Mouse (Mus musculus) gastrocnemius, postnatal 14 days (tissue): ENCODE measurements at regions not wholly inside any gene's neighbourhood (a gene's known extent, or its start where the extent isn't known, plus 50 kb on each side); places are given as distances from the start of the nearest gene placed in this dataset.

Experiments used
- DNase-seq: peaks from one replicate; pipeline ENCODE4 v3.0.0; 2021; ENCODE audit warnings: mixed read lengths
- intact Hi-C: fragments of 180-260 bp; cut with DNase I; formaldehyde crosslinking; loops from one replicate; pipeline ENCODE4 v1.15.1; 2025; ENCODE audit warnings: low total_unique reads

DNA sequence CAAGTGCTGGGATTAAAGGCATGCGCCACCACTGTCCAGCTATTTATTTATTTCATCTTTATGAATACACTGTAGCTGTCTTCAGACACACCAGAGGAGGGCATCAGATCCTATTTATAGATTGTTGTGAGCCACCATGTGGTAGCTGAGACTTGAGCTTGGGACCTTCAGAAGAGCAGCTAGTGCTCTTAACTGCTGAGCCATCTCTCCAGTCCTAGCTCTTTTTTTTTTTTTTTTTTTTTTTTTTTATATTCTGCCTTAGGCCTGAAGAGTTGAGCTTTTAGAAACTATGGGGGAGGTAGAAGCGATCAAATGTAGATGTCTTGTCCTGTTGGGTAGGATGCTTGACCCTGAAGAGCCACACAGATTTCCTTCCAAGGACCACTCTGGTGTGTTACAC lies 147.6 kb upstream of the Jmjd1c start:
- intact Hi-C loops, result no loop called here
- DNase-seq, result no peak

DNA sequence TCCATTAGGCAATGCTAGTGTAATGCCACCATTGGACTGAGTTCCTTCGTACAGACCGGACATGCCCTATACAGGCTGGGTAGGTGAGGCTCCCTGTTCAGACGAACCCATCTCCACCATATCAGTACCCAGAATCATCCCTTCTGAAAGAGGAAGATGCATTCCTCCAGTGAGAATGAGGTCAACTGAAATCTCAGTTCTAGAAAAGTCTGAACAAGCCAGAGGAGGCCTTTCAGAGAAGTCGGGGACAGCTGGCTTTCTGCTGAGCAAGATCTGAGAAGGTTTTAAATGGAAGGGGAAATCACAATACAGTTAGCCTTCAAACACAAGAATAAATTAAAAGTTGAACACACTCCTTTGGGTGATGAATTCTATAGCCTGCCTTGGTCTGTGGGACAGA lies 145.5 kb upstream of the Jmjd1c start:
- intact Hi-C loops, result no loop called here
- no peak for DNase-seq

DNA sequence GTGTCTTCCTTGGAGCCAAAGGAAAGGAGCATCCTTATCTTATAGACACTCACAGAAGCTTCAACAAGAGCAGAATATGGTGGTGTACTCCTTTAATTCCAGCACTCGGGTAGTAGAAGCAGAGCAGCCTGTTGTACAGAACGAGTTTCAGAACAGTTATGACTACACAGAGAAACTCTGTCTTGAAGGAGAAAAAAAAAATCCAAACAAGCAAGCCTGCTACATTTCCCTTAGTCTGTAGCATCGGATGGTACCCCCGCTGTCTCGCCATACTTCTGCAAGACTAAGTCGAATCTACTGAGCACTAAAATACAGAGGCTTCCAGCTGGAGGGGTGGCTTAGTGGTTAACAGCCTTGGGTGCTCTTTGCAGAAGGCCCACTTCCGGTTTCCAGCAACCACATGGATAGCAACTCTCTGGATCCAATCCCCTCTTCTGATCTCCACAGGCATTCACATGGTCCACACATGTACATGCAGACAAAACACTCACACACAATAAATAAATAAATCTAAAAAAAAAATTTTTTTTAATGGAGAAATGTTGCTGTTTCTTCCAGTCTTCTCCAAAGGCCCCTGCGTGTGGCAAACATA lies 144.6 kb upstream of the Jmjd1c start:
- intact Hi-C loops, result no loop called here
- DNase-seq, result no peak

DNA sequence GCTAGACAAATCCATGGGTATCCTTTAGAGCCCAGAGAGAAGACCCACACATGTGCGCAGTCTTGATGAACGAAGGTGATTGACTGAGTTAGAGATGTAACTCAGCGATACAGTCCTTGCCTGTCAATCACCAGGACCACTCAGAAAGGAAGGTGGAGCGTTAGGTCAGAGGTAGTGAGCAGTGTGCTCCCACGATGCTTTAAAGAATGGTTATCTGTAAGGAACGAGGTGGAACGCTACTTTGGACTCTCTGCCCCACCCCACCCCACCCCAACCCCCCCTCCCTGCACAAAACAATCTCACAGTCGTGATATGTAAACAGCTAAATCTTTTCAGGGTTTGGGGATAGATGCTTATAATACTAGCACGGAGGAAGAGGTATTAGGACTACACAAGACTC lies 144.0 kb upstream of the Jmjd1c start:
- intact Hi-C loops, result no loop called here
- DNase-seq, result no peak

DNA sequence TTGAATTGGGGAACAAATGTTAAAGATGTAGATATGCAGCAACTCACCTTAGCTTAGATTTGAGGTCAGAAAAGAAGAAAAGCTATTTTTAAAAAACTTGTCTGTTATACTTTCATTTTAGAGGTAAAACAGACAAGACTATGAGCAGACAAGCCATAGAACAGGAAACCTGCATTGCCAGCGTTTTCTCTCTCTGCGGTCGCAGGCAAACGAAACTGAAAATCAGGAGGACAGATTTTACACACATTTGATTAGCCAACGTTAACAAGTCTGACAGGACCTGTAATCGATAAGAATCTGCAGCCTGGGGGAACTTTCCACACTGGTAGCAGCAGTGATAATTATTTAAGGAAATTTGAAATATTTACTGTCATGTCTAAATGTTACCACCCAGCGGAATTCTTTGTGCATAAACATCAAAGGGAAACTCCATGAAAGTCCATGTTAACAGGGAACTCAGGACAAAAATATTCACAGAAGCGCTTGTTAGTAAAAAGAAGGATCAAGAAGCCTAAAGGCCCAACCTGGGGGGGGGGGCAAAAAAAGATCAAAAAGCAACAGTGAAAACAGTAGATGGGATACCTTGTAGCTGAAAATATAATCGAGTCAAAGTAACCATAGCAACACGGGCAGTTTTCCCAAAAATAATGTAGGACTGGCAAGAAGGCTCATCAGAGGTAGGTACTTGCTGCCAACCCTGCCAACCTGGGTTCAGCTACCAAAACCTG lies 142.5 kb upstream of the Jmjd1c start:
- no peak for DNase-seq
- intact Hi-C loops, result no loop called here

DNA sequence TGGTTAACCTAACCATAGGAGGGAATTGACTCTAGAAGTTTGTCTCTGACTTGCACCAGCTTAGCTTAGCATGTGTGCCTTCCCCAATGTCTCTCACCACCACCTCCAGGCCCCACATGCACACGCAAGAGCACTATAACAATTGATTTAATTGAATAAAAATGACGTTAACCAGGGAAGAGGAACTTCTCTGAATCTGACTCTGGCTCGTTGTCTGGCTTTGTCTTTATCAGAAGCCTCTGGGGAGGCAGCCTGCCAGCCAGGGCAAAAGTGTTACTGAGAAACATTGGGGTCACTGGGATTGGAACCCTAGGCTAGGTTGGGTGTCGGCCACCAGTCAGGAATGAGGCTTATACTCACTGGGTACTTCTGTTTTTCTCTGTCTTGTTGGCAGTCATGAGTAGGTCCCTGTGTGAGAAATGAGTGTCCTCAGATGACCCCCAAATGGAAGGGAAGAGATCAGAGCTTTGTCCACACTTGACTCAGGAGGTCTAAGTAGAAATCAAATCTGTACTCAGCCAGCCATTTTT lies 141.9 kb upstream of the Jmjd1c start:
- DNase-seq, result peak; percentile 47

DNA sequence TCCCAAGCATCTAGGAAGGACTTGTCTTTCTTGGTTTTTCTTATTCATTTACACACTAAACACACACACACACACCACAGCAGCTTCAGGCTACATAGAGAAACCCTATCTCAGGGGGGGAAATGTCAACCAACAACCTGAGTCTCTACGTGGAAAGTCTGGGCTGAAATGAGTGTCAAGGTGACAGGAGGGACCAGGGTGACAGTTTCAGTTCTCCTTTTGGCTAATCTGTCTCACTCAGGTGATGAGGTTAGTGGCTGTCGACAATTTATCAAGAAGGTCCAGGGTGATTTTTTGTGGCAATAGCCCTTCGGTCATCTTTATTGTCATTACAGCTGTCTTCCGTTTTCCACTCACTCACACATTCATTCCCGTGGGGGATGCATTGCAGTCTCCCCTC lies 140.5 kb upstream of the Jmjd1c start:
- no peak for DNase-seq
- intact Hi-C loops, result no loop called here

More for the DNA sequence above, 141.9 kb upstream of the Jmjd1c start:
- intact Hi-C loops, result no loop called here

DNA sequence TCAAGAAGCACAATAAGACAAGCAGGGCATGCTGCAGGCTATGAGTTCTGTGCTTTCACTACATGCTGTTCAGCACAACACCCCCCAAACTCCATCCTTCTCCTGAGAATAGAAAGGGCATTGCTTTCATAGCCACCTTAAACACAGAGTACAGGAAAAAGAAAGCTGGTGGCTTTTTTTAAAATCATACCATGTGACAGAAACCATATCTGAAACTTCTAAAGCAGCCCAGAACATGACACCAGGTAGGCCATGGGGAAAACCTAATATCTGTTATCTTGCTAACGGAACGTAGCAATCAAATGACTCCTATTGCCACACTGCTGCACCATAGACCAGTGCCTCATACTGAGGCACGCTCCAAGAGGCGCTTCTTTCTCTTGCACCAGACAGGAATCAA lies 139.3 kb upstream of the Jmjd1c start:
- intact Hi-C loops, result no loop called here

DNA sequence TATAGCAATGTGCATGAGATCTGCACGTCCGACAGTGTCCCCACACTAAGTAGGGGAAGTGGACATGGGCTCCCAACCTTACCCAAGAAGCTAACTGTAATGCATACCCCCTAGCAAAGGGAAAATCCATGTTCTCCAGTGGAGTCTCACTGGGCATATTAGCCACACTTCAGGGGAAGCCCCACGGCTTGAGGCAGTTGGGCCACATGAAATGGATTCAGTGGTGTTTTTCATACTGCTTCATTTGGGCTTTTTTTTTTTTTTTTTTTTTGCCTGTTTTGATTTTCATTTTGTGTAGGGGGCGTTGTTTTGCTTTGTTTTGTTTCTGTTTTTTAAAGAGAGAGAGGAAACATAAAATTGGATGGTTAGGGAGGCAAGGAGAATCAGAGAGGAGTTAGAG lies 138.6 kb upstream of the Jmjd1c start:
- intact Hi-C loops, result no loop called here
- DNase-seq, result no peak

More for the DNA sequence above, 139.3 kb upstream of the Jmjd1c start:
- no peak for DNase-seq
